Mouse (Mus musculus): ENCODE results near the gene Wnt10a. TPM values are rescaled to one million over a fixed set of nuclear protein-coding genes. Genes with fewer than 3 reads are reported as not detected.

Gene Wnt10a
- polyA plus RNA-seq, 1 experiment from 2014 or later = 0.21 TPM

DNA sequence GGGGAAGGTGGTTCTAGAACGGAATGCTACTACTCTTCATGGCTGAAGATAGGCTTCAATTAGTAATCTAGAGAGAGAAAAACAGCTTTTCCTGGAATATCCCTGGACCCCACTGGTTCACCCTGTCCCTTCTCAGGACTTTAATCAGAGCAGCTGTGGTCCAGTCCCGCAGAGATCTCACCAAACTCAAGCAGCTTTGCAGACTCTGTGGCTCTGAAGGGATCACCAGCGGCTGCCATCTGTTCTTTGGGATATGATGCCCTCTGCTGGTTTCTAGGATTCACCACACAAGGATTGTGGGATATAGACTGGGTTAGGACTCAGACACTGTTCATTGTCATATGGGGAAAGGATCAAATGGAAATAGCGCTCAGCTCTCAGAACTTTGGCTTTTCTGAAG is 31.5 kb upstream of the Wnt10a start:
- no peak overlapping the region for H3K9ac ChIP-seq
- no peak overlapping the region for H3K4me2 ChIP-seq (replicated peaks)
- H3K9me3 ChIP-seq (ENCODE audit: control insufficient read depth, low read length) = no peaks in the 10 kb centered on the region
- H3K27ac ChIP-seq = no peak overlapping the region
- DNase-seq (ENCODE audit: low spot score) (peak; percentile 56), ATAC-seq (ENCODE audit: low FRiP score) (no peak)
- H3K4me3 ChIP-seq (replicated peaks; ENCODE audit: low read length) = no peak overlapping the region
- WGBS = 36% methylated on average over 4 of the region's 4 CpGs
- no peaks in the 10 kb centered on the region for H3K4me1 ChIP-seq (replicated peaks; ENCODE audit: control insufficient read depth, insufficient read depth, low read length)
- no peaks in the 10 kb centered on the region for H3K36me3 ChIP-seq (replicated peaks; ENCODE audit: control insufficient read depth, insufficient read depth)
- 0 out of 2 replicates have a peak, but pooled peaks cover 19% of the 10 kb centered on the region for H3K27me3 ChIP-seq (ENCODE audit: control insufficient read depth, insufficient read depth, low read length)

GRCm38 (mm10) chr1:74763081-74763480 is 28.2 kb upstream of the Wnt10a start:
- Histone ChIP-seq H3K9ac (no peak overlapping the region), H3K36me3 (replicated peaks; ENCODE audit: control insufficient read depth, insufficient read depth) (no peaks in the 10 kb centered on the region), H3K4me1 (replicated peaks; ENCODE audit: control insufficient read depth, insufficient read depth, low read length) (no peaks in the 10 kb centered on the region), H3K4me3 (replicated peaks; ENCODE audit: low read length) (no peak overlapping the region), H3K27ac (no peak overlapping the region), H3K4me2 (replicated peaks) (no peak overlapping the region), H3K27me3 (ENCODE audit: control insufficient read depth, insufficient read depth, low read length) (peaks cover 32% of the 10 kb centered on the region), H3K9me3 (ENCODE audit: control insufficient read depth, low read length) (no peaks in the 10 kb centered on the region)
- DNase-seq (ENCODE audit: low spot score) (peak; percentile 79), ATAC-seq (ENCODE audit: low FRiP score) (no peak)
- WGBS = 6% methylated on average over 6 of the region's 6 CpGs

DNA sequence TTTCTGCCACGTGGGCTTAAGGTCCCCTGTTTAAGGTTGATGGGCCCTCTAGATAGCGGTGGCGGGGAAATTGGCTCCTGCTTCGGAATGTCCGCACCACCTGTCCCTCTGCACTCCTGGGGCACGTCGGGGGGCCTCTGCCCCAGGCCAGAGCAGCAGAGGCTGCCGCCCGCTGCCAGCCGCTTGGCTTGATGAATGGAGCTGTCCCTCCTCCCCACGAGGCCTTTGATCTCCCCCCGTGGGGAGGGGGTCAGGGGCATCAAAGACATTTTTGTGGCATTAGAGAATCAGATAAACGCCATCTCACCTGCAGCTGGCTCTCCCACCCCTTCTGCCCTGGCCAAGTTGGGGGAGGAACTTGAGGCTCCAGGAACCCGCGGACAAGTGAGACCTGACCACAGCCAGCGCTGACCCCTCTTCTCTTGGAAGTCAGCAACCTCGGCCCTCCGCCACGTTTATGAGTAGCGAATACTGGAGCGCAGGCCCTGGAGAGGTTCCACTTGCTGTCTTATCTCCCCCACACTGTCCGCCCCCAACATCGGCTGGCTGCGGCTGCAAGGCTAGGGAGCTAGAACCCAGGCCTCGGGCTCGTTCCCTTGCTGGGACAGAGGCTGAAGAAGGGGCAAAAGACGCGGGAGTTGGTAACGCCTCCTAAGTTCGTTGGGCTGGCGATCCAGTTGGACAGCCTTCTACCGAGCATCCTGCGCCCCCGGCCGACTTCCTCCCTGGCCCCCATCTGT is 20.4 kb upstream of the Wnt10a start:
- peak overlapping the region; percentile 42 for H3K4me3 ChIP-seq (replicated peaks; ENCODE audit: low read length)
- ATAC-seq (ENCODE audit: low FRiP score) (no peak), DNase-seq (ENCODE audit: low spot score) (no peak)
- peak overlapping the region; percentile 75 for H3K4me2 ChIP-seq (replicated peaks)
- H3K9ac ChIP-seq = peak overlapping the region; percentile 44; the same call in 1 of the 2 replicates
- H3K27me3 ChIP-seq (ENCODE audit: control insufficient read depth, insufficient read depth, low read length) = peaks cover 90% of the 10 kb centered on the region
- H3K36me3 ChIP-seq (replicated peaks; ENCODE audit: control insufficient read depth, insufficient read depth) = no peaks in the 10 kb centered on the region
- no peaks in the 10 kb centered on the region for H3K9me3 ChIP-seq (ENCODE audit: control insufficient read depth, low read length)
- WGBS = under 1% methylated on average over 35 of the region's 35 CpGs
- H3K27ac ChIP-seq = no peak overlapping the region
- H3K4me1 ChIP-seq (replicated peaks; ENCODE audit: control insufficient read depth, insufficient read depth, low read length) = peaks cover 15% of the 10 kb centered on the region; the same call in 1 of the 2 replicates

- DNase-seq (ENCODE audit: low spot score) (no peak), ATAC-seq (ENCODE audit: low FRiP score) (peak; percentile 34; the same call in 1 of the 2 replicates)
- H3K9me3 ChIP-seq (ENCODE audit: control insufficient read depth, low read length) = no peaks in the 10 kb centered on the region
- H3K4me3 ChIP-seq (replicated peaks; ENCODE audit: low read length) = peak overlapping the region; percentile 42
- H3K27ac ChIP-seq = no peak overlapping the region
- H3K27me3 ChIP-seq (ENCODE audit: control insufficient read depth, insufficient read depth, low read length) = peaks cover 96% of the 10 kb centered on the region
- H3K9ac ChIP-seq = peak overlapping the region; percentile 44
- 1% methylated on average over 20 of the region's 26 CpGs for WGBS
- peak overlapping the region; percentile 75 for H3K4me2 ChIP-seq (replicated peaks)
- no peaks in the 10 kb centered on the region for H3K36me3 ChIP-seq (replicated peaks; ENCODE audit: control insufficient read depth, insufficient read depth)
- peaks cover 15% of the 10 kb centered on the region; the same call in 1 of the 2 replicates for H3K4me1 ChIP-seq (replicated peaks; ENCODE audit: control insufficient read depth, insufficient read depth, low read length)
These were observed 19.9 kb upstream of the Wnt10a start for GRCm38 (mm10) chr1:74771467-74771844.

DNA sequence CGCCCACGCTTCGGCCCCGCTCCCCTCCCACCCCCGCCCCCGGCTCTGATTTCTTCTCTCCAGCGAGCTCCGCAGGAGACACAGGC is 19.6 kb upstream of the Wnt10a start, which contains the start of gene Wnt6:
Gene Wnt6, plus strand, starts transcription at position 48 of the 86 bp plus-strand sequence.
- Histone ChIP-seq H3K4me2 (replicated peaks) (peak within 1 kb of the TSS; percentile 75), H3K4me1 (replicated peaks; ENCODE audit: control insufficient read depth, insufficient read depth, low read length) (peaks cover 15% of the 10 kb centered on the region; the same call in 1 of the 2 replicates), H3K9me3 (ENCODE audit: control insufficient read depth, low read length) (no peaks in the 10 kb centered on the region), H3K27me3 (ENCODE audit: control insufficient read depth, insufficient read depth, low read length) (peaks cover 97% of the 10 kb centered on the region), H3K36me3 (replicated peaks; ENCODE audit: control insufficient read depth, insufficient read depth) (no peaks in the 10 kb centered on the region), H3K9ac (peak within 1 kb of the TSS; percentile 44), H3K4me3 (replicated peaks; ENCODE audit: low read length) (peak within 1 kb of the TSS; percentile 42), H3K27ac (no peak within 1 kb of the TSS)
- ATAC-seq (ENCODE audit: low FRiP score) = no peak
- DNase-seq (ENCODE audit: low spot score) = no peak
- WGBS = 0% methylated on average over 3 of the region's 8 CpGs

GRCm38 (mm10) chr1:74771931-74772620 is 19.2 kb upstream of the Wnt10a start:
- peak overlapping the region; percentile 42 for H3K4me3 ChIP-seq (replicated peaks; ENCODE audit: low read length)
- peaks cover 97% of the 10 kb centered on the region for H3K27me3 ChIP-seq (ENCODE audit: control insufficient read depth, insufficient read depth, low read length)
- H3K27ac ChIP-seq = no peak overlapping the region
- under 1% methylated on average over 51 of the region's 51 CpGs for WGBS
- peaks cover 15% of the 10 kb centered on the region; the same call in 1 of the 2 replicates for H3K4me1 ChIP-seq (replicated peaks; ENCODE audit: control insufficient read depth, insufficient read depth, low read length)
- DNase-seq (ENCODE audit: low spot score) = no peak
- H3K36me3 ChIP-seq (replicated peaks; ENCODE audit: control insufficient read depth, insufficient read depth) = no peaks in the 10 kb centered on the region
- H3K9me3 ChIP-seq (ENCODE audit: control insufficient read depth, low read length) = no peaks in the 10 kb centered on the region
- 0 out of 2 replicates have a peak, but pooled peaks have one; percentile 34 for ATAC-seq (ENCODE audit: low FRiP score)
- peak overlapping the region; percentile 75 for H3K4me2 ChIP-seq (replicated peaks)
- H3K9ac ChIP-seq = peak overlapping the region; percentile 44

- Histone ChIP-seq H3K9ac (no peak overlapping the region), H3K27ac (no peak overlapping the region), H3K9me3 (ENCODE audit: control insufficient read depth, low read length) (no peaks in the 10 kb centered on the region), H3K4me3 (replicated peaks; ENCODE audit: low read length) (peak overlapping the region; percentile 42; the same call in 1 of the 2 replicates), H3K4me1 (replicated peaks; ENCODE audit: control insufficient read depth, insufficient read depth, low read length) (peaks cover 15% of the 10 kb centered on the region; the same call in 1 of the 2 replicates), H3K36me3 (replicated peaks; ENCODE audit: control insufficient read depth, insufficient read depth) (no peaks in the 10 kb centered on the region), H3K4me2 (replicated peaks) (peak overlapping the region; percentile 75), H3K27me3 (ENCODE audit: control insufficient read depth, insufficient read depth, low read length) (peaks cover 96% of the 10 kb centered on the region)
- DNase-seq (ENCODE audit: low spot score) = peak; percentile 67
- WGBS = under 1% methylated on average over 15 of the region's 15 CpGs
- ATAC-seq (ENCODE audit: low FRiP score) = peak; percentile 80
These were observed 18.2 kb upstream of the Wnt10a start for GRCm38 (mm10) chr1:74773136-74773535.

GRCm38 (mm10) chr1:74774062-74774461 is 17.3 kb upstream of the Wnt10a start:
- no peaks in the 10 kb centered on the region for H3K36me3 ChIP-seq (replicated peaks; ENCODE audit: control insufficient read depth, insufficient read depth)
- DNase-seq (ENCODE audit: low spot score) = no peak
- no peaks in the 10 kb centered on the region for H3K9me3 ChIP-seq (ENCODE audit: control insufficient read depth, low read length)
- H3K9ac ChIP-seq = no peak overlapping the region
- 13% methylated on average over 7 of the region's 7 CpGs for WGBS
- peaks cover 15% of the 10 kb centered on the region; the same call in 1 of the 2 replicates for H3K4me1 ChIP-seq (replicated peaks; ENCODE audit: control insufficient read depth, insufficient read depth, low read length)
- no peak overlapping the region for H3K4me3 ChIP-seq (replicated peaks; ENCODE audit: low read length)
- H3K27ac ChIP-seq = no peak overlapping the region
- no peak for ATAC-seq (ENCODE audit: low FRiP score)
- H3K4me2 ChIP-seq (replicated peaks) = no peak overlapping the region
- peaks cover 96% of the 10 kb centered on the region for H3K27me3 ChIP-seq (ENCODE audit: control insufficient read depth, insufficient read depth, low read length)

DNA sequence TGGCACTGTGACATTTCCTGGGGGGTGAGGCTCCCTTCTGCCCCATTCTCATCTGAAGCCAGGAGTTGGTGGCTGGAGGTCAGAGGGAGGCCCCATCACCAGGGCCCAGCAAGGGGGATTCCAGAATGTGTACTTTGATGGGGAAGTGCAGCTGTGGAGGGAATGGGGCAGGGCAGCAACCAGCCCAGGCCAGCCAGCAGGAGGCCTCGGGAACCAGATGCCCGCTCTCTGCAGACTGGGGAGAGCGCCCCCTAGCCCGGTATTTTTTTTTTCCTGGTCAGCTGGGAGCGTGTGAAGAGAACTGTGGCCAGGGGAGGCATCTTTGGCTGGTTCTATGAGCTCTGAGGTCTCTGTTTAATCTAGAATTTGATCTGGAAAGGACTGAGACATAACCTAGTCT is 15.5 kb upstream of the Wnt10a start:
- Histone ChIP-seq H3K4me1 (replicated peaks; ENCODE audit: control insufficient read depth, insufficient read depth, low read length) (peaks cover 15% of the 10 kb centered on the region; the same call in 1 of the 2 replicates), H3K9me3 (ENCODE audit: control insufficient read depth, low read length) (no peaks in the 10 kb centered on the region), H3K36me3 (replicated peaks; ENCODE audit: control insufficient read depth, insufficient read depth) (no peaks in the 10 kb centered on the region), H3K4me2 (replicated peaks) (no peak overlapping the region), H3K4me3 (replicated peaks; ENCODE audit: low read length) (no peak overlapping the region), H3K9ac (no peak overlapping the region), H3K27me3 (ENCODE audit: control insufficient read depth, insufficient read depth, low read length) (peaks cover 92% of the 10 kb centered on the region), H3K27ac (no peak overlapping the region)
- ATAC-seq (ENCODE audit: low FRiP score) (no peak), DNase-seq (ENCODE audit: low spot score) (no peak)
- 8% methylated on average over 5 of the region's 5 CpGs for WGBS
